Mouse (Mus musculus) leukemia stem cell, adult 10-12 weeks (primary cell): ENCODE data around the gene Wnt7a. TPM values are rescaled to one million over a fixed set of nuclear protein-coding genes. Genes with fewer than 3 reads are reported as not detected.

Experiments
- polyA plus RNA-seq: library from polyadenylated mRNA; stranded (reverse); fragments of >175 nt; gene quantifications from 2 replicates; pipeline ENCODE4 v1.2.3, GENCODE M21; 2012; ENCODE audit warnings: low replicate concordance

Gene Wnt7a
- polyA plus RNA-seq: not detected in 2 replicates

DNA sequence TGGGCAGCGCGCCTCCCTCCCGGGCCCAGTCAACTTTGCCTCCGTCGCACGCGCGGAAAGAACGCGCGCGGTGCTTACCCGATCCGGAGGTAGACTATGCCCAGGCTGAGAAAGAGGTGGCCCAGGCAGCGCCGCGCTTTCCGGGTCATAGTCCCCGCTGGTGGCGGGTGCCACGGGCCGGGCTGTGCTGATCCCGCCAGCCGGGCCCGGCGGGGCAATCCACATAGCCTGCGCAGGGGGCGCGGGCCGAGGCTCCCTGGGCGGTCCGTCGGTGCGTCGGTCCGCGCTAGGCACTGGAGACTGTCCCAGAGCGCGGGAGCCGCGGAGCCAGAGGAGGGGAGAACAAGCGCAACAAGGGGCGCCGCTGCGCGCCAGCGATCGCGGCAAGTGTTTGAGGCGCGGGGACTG lies at the start of gene Wnt7a:
Gene Wnt7a (minus strand): TSS at position 403 of the 408 bp plus-strand sequence.

Other genes with a start within 250 kb of the Wnt7a start
- gene Fbln2, start 198.9 kb downstream of the Wnt7a start, polyA plus RNA-seq: 0.03 and 1.3 TPM in 2 replicates
- gene Chchd4, start 62.2 kb upstream of the Wnt7a start, polyA plus RNA-seq: 4.3 and 6.8 TPM in 2 replicates
- 1.9 and 8.0 TPM in 2 replicates for gene Tmem43, start 62.3 kb upstream of the Wnt7a start, polyA plus RNA-seq
- gene Xpc, start 104.5 kb upstream of the Wnt7a start, polyA plus RNA-seq: 2.0 TPM in 2 replicates
- 3.0 and 3.6 TPM in 2 replicates for gene Lsm3, start 104.6 kb upstream of the Wnt7a start, polyA plus RNA-seq